ENCODE assay signal across 10 mouse cellular contexts in genomic region chr3:130923615-130923958, GRCm38 (mm10).
A peak's percentile ranks its signal among the peaks of the same experiment; 100 is the strongest.
DNase-seq lines count a peak whose midpoint lies in the region; ATAC-seq and TF ChIP-seq lines count a peak whose summit lies in the region.
"Had no signal": no experiment of that assay in that cellular context is flagged by ENCODE, and none has a peak within 500 bp of the region (broad histone marks: within the 10 kb centered on the region; RNA-seq: fewer than 3 reads in every experiment).

No protein-coding gene starts in this region.

- no peak overlapping the region; the same call in 1 of the 2 replicates for H3K9ac ChIP-seq in forebrain, postnatal 0 days

- H3K27me3 ChIP-seq in forebrain, postnatal 0 days (ENCODE audit: insufficient read depth, low read length) = no peaks in the 10 kb centered on the region
- peaks cover 32% of the 10 kb centered on the region; the same call in 1 of the 2 replicates for H3K27me3 ChIP-seq in midbrain, embryonic 10.5 days (ENCODE audit: low read depth, poor library complexity, severe bottlenecking)

- H3K9me3 ChIP-seq in forebrain, postnatal 0 days (ENCODE audit: low read length) = no peaks in the 10 kb centered on the region
- H3K9me3 ChIP-seq in midbrain, embryonic 10.5 days (replicated peaks) = no peaks in the 10 kb centered on the region

- 0 out of 2 replicates have a peak, but pooled peaks cover 5% of the 10 kb centered on the region for H3K4me1 ChIP-seq in forebrain, postnatal 0 days (ENCODE audit: insufficient read depth)
- peaks cover 25% of the 10 kb centered on the region for H3K4me1 ChIP-seq in midbrain, embryonic 10.5 days

- no peaks in the 10 kb centered on the region for H3K36me3 ChIP-seq in forebrain, postnatal 0 days (ENCODE audit: insufficient read depth)
- no peaks in the 10 kb centered on the region for H3K36me3 ChIP-seq in midbrain, embryonic 10.5 days

- DNase-seq in embryo, embryonic 11 days = peak; percentile 45
- no peak for DNase-seq in embryo, embryonic 10 days (ENCODE audit: low spot score)
- peak; percentile 14 for DNase-seq in A20 (ENCODE audit: low read depth, low spot score)
- peak; percentile 26 for DNase-seq in forebrain, postnatal 0 days
- peak; percentile 42 for DNase-seq in midbrain, embryonic 10.5 days (ENCODE audit: low spot score)
- no peak for DNase-seq in thymus, postnatal 0 days (ENCODE audit: low spot score)
- DNase-seq in layer of hippocampus, adult 9-10 months (ENCODE audit: low spot score) = no peak
- DNase-seq in ovary, adult 18-20 months (ENCODE audit: low spot score) = no peak
- DNase-seq: cerebellum, postnatal 14 days; lung, adult 2 months had no signal

- peak overlapping the region; percentile 37 for H3K4me2 ChIP-seq in forebrain, postnatal 0 days (ENCODE audit: low read depth)

- H3K27ac ChIP-seq in forebrain, postnatal 0 days (ENCODE audit: low read depth, low read length) = no peak overlapping the region
- peak overlapping the region; percentile 70 for H3K27ac ChIP-seq in midbrain, embryonic 10.5 days (replicated peaks)

- H3K4me3 ChIP-seq in forebrain, postnatal 0 days (ENCODE audit: low read depth, low read length) = peak overlapping the region; percentile 14; the same call in 1 of the 2 replicates
- peak overlapping the region; percentile 44 for H3K4me3 ChIP-seq in midbrain, embryonic 10.5 days

- 12% methylated on average over 8 of the region's 8 CpGs for WGBS in forebrain, postnatal 0 days
- 48% methylated on average over 8 of the region's 8 CpGs for WGBS in midbrain, embryonic 10.5 days

- no peak for TF ChIP-seq CTCF in forebrain, postnatal 0 days (IDR thresholded peaks at IDR 0.05; ENCODE audit: low read depth)

- ATAC-seq in forebrain, postnatal 0 days = peak; percentile 58

Comparison
In these comparisons a context has a peak if more than half of its experiments do, and no peak if none do; other contexts are left out.
1. DNase-seq: peak in embryo, embryonic 11 days (single experiment), A20 (single experiment), forebrain, postnatal 0 days (single experiment) and midbrain, embryonic 10.5 days (single experiment); none in embryo, embryonic 10 days (single experiment), thymus, postnatal 0 days (single experiment), layer of hippocampus, adult 9-10 months (single experiment) and ovary, adult 18-20 months (single experiment).